12 mouse cellular contexts compared by ENCODE assay signal in the genomic region with DNA sequence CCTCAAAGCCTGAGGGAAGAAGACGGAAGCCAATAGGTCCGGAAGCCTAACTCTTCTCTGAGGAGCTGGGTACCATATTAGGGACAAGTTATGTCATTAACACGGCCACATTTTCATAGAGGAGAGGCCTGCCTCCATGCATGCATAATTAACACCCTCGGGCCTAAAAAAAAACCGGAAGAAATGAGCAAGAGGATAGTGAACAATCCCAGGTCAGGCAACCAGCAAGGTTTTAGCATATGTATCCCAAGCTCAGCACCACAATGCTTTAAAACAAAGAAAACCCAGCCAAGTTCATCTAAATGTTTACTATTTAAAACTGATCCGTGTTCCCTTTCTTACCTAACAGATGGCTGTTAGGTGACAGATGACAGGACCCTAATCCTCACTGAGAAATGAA. TPM values are rescaled to one million over a fixed set of nuclear protein-coding genes. Genes with fewer than 3 reads are reported as not detected.
DNase-seq lines count a peak whose midpoint lies in the region; ATAC-seq and TF ChIP-seq lines count a peak whose summit lies in the region.
"Had no signal": no experiment of that assay in that cellular context is flagged by ENCODE, and none has a peak within 500 bp of the region (broad histone marks: within the 10 kb centered on the region; RNA-seq: fewer than 3 reads in every experiment).

No protein-coding gene starts in this region.

- TF ChIP-seq POLR2A in myocyte (IDR thresholded peaks at IDR 0.05; ENCODE audit: insufficient read length, low read depth) = no peak

- no peak overlapping the region for H3K4me3 ChIP-seq in midbrain, embryonic 11.5 days (ENCODE audit: low read depth, low read length)
- H3K4me3 ChIP-seq in midbrain, embryonic 16.5 days (ENCODE audit: low read depth, low read length) = no peak overlapping the region
- no peak overlapping the region for H3K4me3 ChIP-seq in forebrain, postnatal 0 days (ENCODE audit: low read depth, low read length)
- no peak overlapping the region for H3K4me3 ChIP-seq in myocyte

- TF ChIP-seq CTCF in forebrain, postnatal 0 days (IDR thresholded peaks at IDR 0.05; ENCODE audit: low read depth) = no peak

- H3K36me3 ChIP-seq in midbrain, embryonic 11.5 days (ENCODE audit: control insufficient read depth, insufficient read depth, low read length) = peaks cover 8% of the 10 kb centered on the region; the same call in 1 of the 2 replicates
- H3K36me3 ChIP-seq in midbrain, embryonic 16.5 days (ENCODE audit: control insufficient read depth, insufficient read depth, low read length) = no peaks in the 10 kb centered on the region
- H3K36me3 ChIP-seq in forebrain, postnatal 0 days (ENCODE audit: insufficient read depth) = no peaks in the 10 kb centered on the region
- H3K36me3 ChIP-seq in myocyte (ENCODE audit: control insufficient read depth, insufficient read depth) = peaks cover 6% of the 10 kb centered on the region

- no peaks in the 10 kb centered on the region for H3K9me3 ChIP-seq in midbrain, embryonic 11.5 days (ENCODE audit: control insufficient read depth, low read length)
- H3K9me3 ChIP-seq in midbrain, embryonic 16.5 days (replicated peaks; ENCODE audit: control insufficient read depth, low read length, poor library complexity, severe bottlenecking) = no peaks in the 10 kb centered on the region
- no peaks in the 10 kb centered on the region for H3K9me3 ChIP-seq in forebrain, postnatal 0 days (ENCODE audit: low read length)

- H3K4me1 ChIP-seq in midbrain, embryonic 11.5 days (ENCODE audit: control insufficient read depth, insufficient read depth, low read length) = peaks cover 22% of the 10 kb centered on the region
- peaks cover 12% of the 10 kb centered on the region for H3K4me1 ChIP-seq in midbrain, embryonic 16.5 days (ENCODE audit: control insufficient read depth, insufficient read depth, low read length)
- H3K4me1 ChIP-seq in forebrain, postnatal 0 days (ENCODE audit: insufficient read depth) = no peaks in the 10 kb centered on the region

- H3K27ac ChIP-seq in midbrain, embryonic 11.5 days (ENCODE audit: low read depth, low read length) = no peak overlapping the region
- no peak overlapping the region for H3K27ac ChIP-seq in midbrain, embryonic 16.5 days (ENCODE audit: low read length)
- H3K27ac ChIP-seq in forebrain, postnatal 0 days (ENCODE audit: low read depth, low read length) = no peak overlapping the region

- ATAC-seq in midbrain, embryonic 11.5 days (ENCODE audit: low FRiP score) = no peak
- ATAC-seq in midbrain, embryonic 16.5 days = no peak
- no peak for ATAC-seq in forebrain, postnatal 0 days
- ATAC-seq: liver, postnatal 0 days had no signal

- peak overlapping the region; percentile 83 for H3K4me2 ChIP-seq in midbrain, embryonic 11.5 days
- H3K4me2 ChIP-seq in midbrain, embryonic 16.5 days (ENCODE audit: low read length) = no peak overlapping the region
- H3K4me2 ChIP-seq in forebrain, postnatal 0 days (ENCODE audit: low read depth) = peak overlapping the region; percentile 13; the same call in 1 of the 2 replicates
- peak overlapping the region; percentile 87 for H3K4me2 ChIP-seq in myocyte (ENCODE audit: low read depth)

- peak; percentile 65 for DNase-seq in heart, adult 11 months
- no peak for DNase-seq in heart, adult 18-20 months
- DNase-seq in midbrain, embryonic 11.5 days (ENCODE audit: low spot score, missing footprints) = peak; percentile 84
- DNase-seq in forebrain, postnatal 0 days = no peak
- DNase-seq in cerebellum, postnatal 25 days = no peak
- DNase-seq in frontal cortex, adult 2 months (ENCODE audit: extremely low spot score in 1 of 2, low spot score in 1 of 2) = no peak
- DNase-seq: cerebellum, postnatal 10 days; heart, postnatal 14 days; kidney, adult 11 months; liver, postnatal 0 days had no signal

- H3K9ac ChIP-seq in midbrain, embryonic 11.5 days (ENCODE audit: low read length) = no peak overlapping the region
- H3K9ac ChIP-seq in midbrain, embryonic 16.5 days (ENCODE audit: low read depth, low read length) = no peak overlapping the region
- no peak overlapping the region; the same call in 1 of the 2 replicates for H3K9ac ChIP-seq in forebrain, postnatal 0 days
- H3K9ac ChIP-seq: liver, postnatal 0 days had no signal

- 57% methylated on average over 6 of the region's 6 CpGs for WGBS in midbrain, embryonic 11.5 days
- 32% methylated on average over 6 of the region's 6 CpGs for WGBS in midbrain, embryonic 16.5 days
- WGBS in forebrain, postnatal 0 days = 53% methylated on average over 6 of the region's 6 CpGs

- no peak overlapping the region for H3ac ChIP-seq in myocyte (ENCODE audit: control insufficient read depth, insufficient read length)

- H3K27me3 ChIP-seq in midbrain, embryonic 11.5 days (ENCODE audit: control insufficient read depth, insufficient read depth, low read length) = no peaks in the 10 kb centered on the region
- H3K27me3 ChIP-seq in midbrain, embryonic 16.5 days (ENCODE audit: control insufficient read depth, insufficient read depth, low read depth, low read length) = peaks cover 2% of the 10 kb centered on the region; the same call in 1 of the 2 replicates
- no peaks in the 10 kb centered on the region for H3K27me3 ChIP-seq in forebrain, postnatal 0 days (ENCODE audit: insufficient read depth, low read length)
- H3K27me3 ChIP-seq in myocyte (ENCODE audit: control insufficient read depth, insufficient read depth, insufficient read length) = no peaks in the 10 kb centered on the region

- H3K79me2 ChIP-seq in myocyte (ENCODE audit: control insufficient read depth, insufficient read depth) = peaks cover 77% of the 10 kb centered on the region

TF ChIP-seq in myocyte, 11 proteins besides CTCF, POLR2A, EP300 and RAD21:
- TF ChIP-seq TCF3 (IDR thresholded peaks at IDR 0.05; ENCODE audit: insufficient read length, low read depth) = no peak
- no peak for TF ChIP-seq SRF (IDR thresholded peaks at IDR 0.05; ENCODE audit: control insufficient read depth, insufficient read length, low read depth)
- no peak for TF ChIP-seq MAX (IDR thresholded peaks at IDR 0.05; ENCODE audit: low read depth)
- TF ChIP-seq POLR2AphosphoS2 (IDR thresholded peaks at IDR 0.05; ENCODE audit: insufficient read length, low read depth) = no peak
- TF ChIP-seq REST (IDR thresholded peaks at IDR 0.05; ENCODE audit: insufficient read depth, insufficient read length) = no peak
- TF ChIP-seq MYOD1 (IDR thresholded peaks at IDR 0.05; ENCODE audit: control insufficient read depth in 1 of 3, insufficient read length in 2 of 3, low read depth in 2 of 3) = no peak
- no peak for TF ChIP-seq MYOG (IDR thresholded peaks at IDR 0.05; ENCODE audit: control insufficient read depth in 1 of 3, insufficient read depth in 1 of 3, insufficient read length in 2 of 3, low read depth in 2 of 3)
- no peak for TF ChIP-seq CEBPB (IDR thresholded peaks at IDR 0.05; ENCODE audit: insufficient read depth, poor library complexity, severe bottlenecking)
- TF ChIP-seq TCF12 (IDR thresholded peaks at IDR 0.05; ENCODE audit: insufficient read depth, poor library complexity, severe bottlenecking) = no peak
- no peak for TF ChIP-seq USF1 (IDR thresholded peaks at IDR 0.05; ENCODE audit: low read depth)
- no peak for TF ChIP-seq E2F4 (IDR thresholded peaks at IDR 0.05; ENCODE audit: insufficient read depth)

RNA-seq across cellular contexts. Expression of a gene that starts 3.2 kb away (rescaled TPM):
- total RNA-seq in heart, adult 18-20 months (2021) = 1 to 10 TPM; 3.6 to 3.9 TPM
- 74.7 and 80.6 TPM in 2 replicates for polyA plus RNA-seq in midbrain, embryonic 11.5 days (2014; fragmentation: Nextera tagmentation; extraction: Ambion mirVana)
- polyA plus RNA-seq in midbrain, embryonic 16.5 days (2015; fragmentation: Nextera tagmentation; extraction: Ambion mirVana) = 8.6 and 10.2 TPM in 2 replicates
- 11.7 and 12.7 TPM in 2 replicates for total RNA-seq in forebrain, postnatal 0 days (2014; rRNA removed)
- 5.2 and 5.5 TPM in 2 replicates for polyA plus RNA-seq in forebrain, postnatal 0 days (2015; fragmentation: Nextera tagmentation; extraction: Ambion mirVana)
- polyA plus RNA-seq in myocyte (2012; fragmentation: generic; extraction: Trizol) = 27.4 TPM
- polyA plus RNA-seq in frontal cortex, adult 2 months (2012; rRNA removed) = 10.2 and 10.4 TPM in 2 replicates

Comparison
In these comparisons a context has a peak if more than half of its experiments do, and no peak if none do; other contexts are left out.
1. DNase-seq: peak in heart, adult 11 months (single experiment) and midbrain, embryonic 11.5 days (single experiment); none in heart, adult 18-20 months (0 of 2), forebrain, postnatal 0 days (single experiment), cerebellum, postnatal 25 days (0 of 2) and frontal cortex, adult 2 months (0 of 2).